Mouse (Mus musculus) cerebellum, postnatal 25 days (tissue): ENCODE results near the gene Itgb7.
A peak's percentile ranks its signal among the peaks of the same experiment; 100 is the strongest.

ENCODE experiments used
- DNase-seq, 2 experiments: peaks; one replicate each; pipeline ENCODE4 v3.0.0; 2021; ENCODE audit warnings: mixed read lengths in 2 of 2

Itgb7 gene

DNA sequence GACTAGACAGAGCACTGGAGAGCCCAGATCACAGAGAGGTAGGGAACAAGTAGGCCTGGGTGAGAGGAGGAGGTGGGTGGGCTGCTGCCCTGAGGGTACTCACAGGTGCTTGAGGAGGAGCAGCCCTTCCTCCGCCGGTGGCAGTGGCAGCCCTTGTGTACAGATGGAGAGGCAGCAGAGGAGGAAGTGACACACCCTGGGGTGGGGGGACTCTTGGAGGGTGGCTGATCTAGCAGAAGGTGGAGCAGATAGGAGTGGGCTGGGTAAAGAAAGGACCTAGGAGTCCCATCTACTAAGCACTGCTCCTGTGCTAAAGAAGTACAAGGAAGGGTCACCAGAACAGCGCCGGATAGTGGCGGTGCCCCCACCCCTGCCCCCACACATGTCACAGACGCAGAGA, at the start of gene Itgb7:
Itgb7 (minus strand) TSS at position 197 of the 400 bp plus-strand sequence.
- DNase-seq = no peak

DNA sequence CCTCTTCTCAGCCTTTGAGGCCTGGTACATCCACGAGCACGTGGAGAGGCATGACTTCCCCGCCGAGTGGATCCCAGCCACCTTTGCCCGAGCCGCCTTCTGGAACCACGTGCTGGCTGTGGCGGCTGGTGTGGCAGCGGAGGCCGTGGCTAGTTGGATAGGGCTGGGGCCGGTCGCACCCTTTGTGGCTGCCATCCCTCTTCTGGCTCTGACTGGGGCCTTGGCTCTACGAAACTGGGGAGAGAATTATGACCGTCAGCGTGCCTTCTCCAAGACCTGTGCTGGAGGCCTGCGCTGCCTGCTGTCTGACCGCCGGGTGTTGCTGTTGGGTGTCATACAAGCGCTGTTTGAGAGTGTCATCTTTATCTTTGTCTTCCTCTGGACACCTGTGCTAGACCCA, 48.9 kb upstream of the Itgb7 start:
- peak; percentile 11 to 20 for DNase-seq

DNA sequence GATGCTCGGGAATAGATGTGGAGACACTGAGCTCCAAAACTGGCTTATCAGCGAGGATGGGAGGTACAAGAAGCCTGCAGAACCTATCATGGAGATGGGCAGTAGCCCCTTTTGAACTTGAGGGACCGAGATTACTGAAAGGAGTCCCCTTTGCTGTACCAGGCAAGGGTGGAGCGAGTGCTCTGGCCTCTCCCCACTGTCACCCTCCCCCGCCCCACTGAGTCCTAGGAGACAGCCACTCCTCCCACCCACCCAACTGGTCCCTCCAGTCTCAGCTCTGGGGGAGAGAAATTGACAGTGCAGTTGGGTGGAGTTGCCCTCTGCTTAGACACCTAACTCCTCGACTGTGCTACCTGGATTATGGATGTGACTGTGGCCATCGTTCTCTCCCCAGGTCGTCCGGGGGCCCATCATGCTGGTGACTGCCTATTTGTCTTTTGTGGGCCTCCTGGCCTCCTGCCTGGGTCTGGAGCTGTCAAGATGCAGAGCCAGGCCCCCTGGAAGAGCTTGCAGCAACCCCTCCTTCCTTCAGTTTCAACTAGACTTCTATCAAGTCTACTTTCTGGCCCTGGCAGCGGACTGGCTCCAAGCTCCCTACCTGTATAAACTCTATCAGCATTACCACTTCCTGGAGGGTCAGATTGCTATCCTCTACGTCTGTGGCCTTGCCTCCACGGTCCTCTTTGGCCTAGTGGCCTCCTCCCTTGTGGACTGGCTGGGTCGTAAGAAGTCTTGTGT, 48.2 kb upstream of the Itgb7 start:
- peak in 1 of 2 experiments; percentile 31 for DNase-seq

DNA sequence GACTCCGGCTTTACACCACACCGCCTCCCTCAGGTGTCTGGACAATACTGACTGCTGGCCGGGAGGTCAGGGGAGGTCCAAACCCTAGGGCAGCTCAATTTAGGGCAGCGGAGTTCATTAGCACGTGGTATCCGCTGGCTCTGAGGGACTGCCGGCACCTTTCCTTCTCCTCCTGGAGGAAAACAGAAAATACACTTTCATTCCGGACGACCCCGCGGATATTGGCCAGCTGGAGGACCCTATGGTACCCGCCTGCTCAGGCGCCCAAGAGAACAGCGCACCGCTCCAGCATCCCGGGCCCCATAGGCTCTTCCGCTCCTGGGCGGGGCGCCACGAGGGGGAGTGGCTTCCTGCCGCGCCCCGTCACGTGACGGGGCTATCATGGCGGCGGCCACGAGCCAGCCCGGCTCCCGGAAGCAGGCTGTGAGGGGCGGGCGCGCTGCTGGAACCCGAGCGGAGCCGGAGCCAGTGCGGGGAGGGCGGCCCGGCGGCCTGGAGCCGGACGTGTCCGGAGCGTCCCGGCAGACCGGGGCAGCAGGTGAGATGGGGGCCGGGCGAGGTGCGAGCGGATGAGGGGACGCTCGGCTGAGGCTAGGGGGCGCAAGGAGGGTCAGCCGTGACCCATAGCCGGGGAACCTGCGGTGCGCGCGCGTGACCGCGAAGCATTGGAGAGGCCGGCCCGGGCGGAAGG, 47.5 kb upstream of the Itgb7 start, which contains the start of gene Mfsd5:
Mfsd5 (plus strand) TSS at position 363 of the 691 bp plus-strand sequence.
- peak; percentile 92 to 98 for DNase-seq

DNA sequence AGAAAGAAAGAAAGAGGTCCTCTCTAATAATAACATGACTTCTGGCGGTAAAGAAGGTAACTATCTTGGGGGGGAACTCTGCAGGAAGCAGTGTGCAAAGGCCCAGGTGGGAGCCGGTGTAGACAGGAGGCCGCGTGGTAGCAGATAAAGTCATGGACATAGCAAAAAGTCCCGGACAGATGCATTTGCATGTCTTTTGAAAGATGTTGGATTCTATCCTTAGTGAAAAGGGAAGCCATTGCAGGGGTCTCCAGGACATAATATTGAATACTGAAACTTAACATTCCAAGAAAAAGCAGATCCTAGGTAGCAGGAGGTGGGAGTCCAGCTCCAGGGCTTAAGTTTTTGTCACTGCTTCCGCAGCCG, 47.0 kb upstream of the Itgb7 start:
- no peak for DNase-seq

DNA sequence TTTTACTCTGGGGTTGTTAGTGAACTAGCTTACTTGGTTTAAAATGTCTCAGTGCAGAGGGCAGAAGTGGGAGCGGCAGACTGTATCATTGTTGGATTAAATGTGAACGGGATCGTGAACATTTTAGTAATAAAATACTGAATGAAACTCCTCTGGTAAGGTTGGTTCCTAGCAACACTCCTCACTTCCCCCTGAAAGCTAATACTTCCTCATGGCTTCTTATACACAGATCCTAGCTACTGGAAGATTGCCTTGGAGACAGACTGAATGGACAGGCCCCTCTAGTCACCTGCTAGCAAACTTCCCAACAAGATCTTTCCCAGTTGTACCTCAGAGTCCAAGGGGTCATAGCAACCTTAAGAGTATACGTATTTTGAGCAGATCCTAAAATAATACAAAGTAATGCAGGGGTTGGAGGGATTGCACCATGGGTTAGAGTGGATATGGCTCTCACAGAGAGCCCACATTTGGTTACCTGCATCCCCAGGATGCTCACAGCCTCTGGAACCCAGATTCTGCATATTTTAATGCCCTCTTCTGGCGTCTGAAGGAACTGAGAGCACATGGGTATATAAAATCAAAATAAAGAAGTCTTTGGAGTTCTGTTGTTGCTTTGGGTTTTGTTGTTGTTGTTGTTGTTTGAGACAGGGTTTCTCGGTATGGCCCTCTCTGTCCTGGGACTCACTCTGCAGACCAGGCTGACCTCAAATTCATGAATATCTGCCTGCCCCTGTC, 42.4 kb upstream of the Itgb7 start:
- no peak for DNase-seq

DNA sequence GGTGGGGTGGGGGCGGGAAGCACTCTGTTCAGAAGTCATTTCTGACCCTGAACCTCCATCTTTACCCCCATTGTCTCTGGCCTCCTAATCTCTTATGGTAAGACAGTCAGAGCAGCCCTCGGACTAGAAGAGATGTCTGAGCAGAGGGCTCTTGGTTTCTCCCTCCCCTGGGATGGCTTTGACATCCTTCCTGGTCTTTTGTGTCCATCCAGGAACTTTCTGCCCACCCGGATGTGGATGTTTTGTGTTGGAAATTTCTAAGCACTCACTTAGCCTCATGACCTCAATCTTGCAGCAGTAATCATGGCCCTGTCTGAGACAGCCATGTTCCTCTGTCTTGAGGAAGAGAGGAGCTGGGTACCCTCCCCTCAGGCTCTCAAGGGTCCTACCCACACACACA, 39.7 kb upstream of the Itgb7 start:
- no peak for DNase-seq

DNA sequence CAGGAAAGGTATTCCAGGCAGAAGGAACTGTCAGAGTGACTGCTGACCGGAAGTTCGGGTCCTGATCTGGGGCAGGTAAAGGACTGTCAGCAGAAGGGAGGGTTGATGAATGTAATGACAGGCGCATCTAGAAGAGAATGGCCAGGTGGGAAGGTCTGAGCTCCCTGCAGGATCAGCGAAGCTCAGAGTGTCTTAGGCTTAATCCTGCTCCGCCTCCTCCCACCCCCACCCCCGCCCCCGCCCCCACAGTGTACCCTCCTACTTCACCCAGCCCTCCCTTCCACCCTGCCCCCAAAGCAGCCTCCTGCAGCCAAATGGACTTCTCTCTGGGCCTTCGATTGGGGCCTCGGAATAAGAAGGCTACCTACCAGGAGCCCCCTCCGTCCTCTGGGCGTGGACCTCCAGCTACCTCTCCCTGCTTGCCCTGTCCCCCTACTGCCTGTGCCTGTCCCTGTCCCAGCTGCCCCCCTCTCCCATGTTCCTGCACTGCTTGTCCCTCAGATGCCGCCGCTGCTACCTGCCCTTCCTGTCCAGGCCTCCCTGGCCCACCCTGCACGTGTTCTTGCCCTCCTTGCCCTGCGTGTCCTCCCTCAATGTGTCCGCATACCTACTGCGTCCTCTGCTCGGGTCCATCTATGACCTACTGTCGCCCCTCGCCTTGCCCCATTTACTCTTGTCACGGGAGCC, 38.7 kb upstream of the Itgb7 start, which contains the start of gene Gm9918:
Gm9918 (plus strand) TSS at position 290 of the 687 bp plus-strand sequence.
- DNase-seq = no peak

DNA sequence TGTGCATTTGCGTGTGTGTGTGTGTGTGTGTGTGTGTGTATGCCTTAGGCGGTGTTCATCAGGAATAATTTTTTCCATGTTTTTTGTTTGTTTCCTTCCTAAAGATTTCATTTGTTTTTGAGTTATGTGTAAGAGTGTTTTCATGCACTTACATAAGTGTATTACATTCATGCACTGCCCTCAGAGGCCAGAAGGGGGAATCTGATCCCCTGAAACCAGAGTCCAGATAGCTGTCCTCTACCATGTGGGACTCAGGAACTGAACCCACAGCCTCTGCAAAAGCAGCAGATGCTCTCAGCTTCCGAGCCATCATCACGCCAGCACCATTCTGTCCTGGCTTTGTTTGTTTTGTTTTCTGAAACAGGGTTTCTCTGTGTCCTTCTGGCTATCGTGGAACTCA, 33.8 kb upstream of the Itgb7 start:
- no peak for DNase-seq

DNA sequence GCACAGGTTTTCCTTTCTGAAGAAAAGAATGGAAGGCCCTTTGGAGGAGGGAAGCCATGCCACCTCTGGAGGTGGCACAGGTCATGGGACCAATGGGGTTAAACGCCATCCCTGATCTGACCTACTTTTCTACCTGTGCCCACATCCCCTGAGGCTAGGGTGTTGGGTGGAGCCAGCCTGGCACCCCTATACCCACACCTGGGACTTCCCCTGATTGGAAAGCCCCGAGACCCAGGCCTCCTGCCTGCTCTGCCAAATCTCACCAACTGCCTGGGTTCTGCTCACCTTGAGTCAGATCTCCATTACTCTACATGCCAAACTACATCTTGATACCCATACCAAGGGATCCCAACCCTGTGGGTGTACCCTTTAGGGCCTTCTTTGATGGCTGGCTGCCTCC, 31.3 kb upstream of the Itgb7 start:
- no peak for DNase-seq

DNA sequence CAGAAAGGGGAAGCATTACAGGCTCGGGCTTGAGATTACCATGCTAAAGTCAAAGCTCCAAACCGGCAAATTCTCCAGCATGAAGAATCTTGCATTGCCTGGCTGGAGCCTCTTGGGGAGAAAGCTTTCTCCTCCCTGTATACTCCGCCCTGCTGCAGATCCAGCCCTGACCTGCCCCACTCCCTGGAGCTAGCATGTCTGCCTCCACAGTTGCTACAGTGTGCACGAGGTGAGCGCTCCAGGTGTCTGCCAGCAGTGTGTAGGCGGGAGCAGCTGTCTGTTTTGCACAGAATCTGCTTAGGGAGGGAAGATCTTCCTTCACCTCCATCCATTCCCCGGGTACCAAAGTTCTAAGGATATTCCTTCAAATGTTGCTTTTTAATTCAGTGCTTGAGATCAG, 30.8 kb upstream of the Itgb7 start:
- DNase-seq = no peak

DNA sequence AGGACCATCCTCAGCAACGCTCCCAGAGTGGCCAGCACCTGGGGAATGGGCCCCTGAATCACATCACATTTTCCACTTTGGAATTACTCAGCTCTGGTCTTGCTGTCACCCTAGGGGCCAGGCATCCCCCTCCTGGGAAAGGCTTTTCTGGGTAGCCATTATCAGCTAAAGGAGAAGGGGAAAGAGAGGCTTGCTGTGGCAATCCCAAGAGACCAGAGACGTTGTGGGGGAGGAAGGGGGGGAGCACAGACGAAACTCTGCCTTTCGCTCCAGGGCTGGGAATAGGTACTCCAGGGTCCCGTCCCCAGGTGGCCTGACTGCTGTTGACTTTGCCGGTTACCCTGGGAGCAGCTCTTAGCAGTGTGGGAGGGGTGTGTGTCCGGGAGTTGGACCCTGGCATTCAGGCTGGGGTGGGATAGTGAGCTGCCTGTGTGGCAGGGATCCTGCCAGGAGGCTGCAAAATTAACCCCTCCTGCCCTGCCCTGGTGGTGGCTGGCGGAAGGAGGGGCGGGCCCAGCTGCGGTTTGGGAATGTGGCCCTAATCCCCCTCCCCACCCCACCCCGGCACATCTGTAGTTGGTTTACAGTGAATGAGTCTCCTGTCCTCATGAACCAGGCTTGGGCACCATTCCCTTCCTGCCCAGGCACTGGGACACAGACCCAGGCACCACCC, 27.0 kb upstream of the Itgb7 start:
- no peak for DNase-seq

DNA sequence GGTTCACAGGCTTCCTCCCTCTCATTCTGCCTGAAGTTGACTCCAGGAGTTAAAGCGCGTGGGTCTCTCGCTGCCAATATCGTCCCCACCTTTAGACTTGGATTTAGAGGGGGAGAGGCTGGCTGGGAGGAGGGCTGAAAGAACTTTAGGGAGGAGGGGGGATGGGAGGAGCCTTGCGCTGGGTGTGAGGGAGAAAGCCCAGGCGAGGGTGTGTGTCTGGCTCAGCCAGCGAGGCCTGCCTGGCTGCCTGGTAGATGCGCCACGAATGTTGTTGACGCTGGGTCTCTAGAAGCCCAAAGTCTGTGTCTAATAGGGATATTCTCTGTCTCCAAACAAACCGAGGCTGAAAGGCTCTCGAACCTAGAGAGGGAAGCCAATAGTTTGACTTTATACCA, 26.3 kb upstream of the Itgb7 start:
- peak; percentile 32 to 55 for DNase-seq

DNA sequence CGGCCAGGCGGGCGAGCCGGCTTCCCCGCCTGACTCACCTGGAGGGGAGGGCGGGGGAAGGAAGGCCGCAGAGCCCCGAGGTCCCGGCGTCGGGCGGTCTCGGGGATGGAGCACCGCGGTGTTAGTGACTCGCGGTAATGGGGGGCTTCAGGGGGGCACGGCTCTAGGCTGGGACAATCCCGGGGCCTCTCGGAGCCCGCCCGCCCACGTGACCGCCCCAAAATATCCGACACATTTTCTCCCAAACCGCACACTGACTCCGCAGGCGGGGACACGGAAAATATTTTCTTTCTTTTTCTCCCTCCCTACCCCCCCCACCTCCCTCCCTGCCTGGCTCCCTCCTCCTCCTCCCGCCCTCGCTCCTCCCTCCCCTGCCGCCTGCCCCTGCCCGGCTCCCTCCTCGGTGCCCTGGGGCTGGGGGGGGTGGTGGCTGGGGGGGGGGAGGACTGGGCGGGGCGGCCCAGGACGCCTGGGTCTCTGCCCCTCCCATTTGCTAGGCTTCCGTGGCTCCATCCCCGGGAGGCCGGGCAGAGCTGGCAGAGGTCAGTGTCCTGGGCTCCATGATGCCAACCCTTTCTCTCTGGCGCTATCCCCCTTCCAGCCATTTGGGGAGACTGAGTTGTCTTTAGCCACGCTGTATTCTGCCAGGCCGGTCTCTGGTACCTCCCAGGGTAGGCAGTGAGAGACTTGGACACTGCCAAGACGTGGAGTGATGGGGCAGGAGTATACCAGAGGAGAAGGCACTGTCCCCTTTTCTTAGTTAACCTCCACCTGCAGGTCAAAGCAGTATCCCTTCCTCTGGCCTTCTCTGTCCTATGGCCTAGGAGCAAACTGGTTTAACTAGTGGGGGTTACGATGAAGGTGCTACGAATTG, 25.7 kb upstream of the Itgb7 start, which contains the start of gene Rarg:
Rarg (minus strand) TSS at position 316 of the 874 bp plus-strand sequence.
- DNase-seq = peak; percentile 68 to 69

DNA sequence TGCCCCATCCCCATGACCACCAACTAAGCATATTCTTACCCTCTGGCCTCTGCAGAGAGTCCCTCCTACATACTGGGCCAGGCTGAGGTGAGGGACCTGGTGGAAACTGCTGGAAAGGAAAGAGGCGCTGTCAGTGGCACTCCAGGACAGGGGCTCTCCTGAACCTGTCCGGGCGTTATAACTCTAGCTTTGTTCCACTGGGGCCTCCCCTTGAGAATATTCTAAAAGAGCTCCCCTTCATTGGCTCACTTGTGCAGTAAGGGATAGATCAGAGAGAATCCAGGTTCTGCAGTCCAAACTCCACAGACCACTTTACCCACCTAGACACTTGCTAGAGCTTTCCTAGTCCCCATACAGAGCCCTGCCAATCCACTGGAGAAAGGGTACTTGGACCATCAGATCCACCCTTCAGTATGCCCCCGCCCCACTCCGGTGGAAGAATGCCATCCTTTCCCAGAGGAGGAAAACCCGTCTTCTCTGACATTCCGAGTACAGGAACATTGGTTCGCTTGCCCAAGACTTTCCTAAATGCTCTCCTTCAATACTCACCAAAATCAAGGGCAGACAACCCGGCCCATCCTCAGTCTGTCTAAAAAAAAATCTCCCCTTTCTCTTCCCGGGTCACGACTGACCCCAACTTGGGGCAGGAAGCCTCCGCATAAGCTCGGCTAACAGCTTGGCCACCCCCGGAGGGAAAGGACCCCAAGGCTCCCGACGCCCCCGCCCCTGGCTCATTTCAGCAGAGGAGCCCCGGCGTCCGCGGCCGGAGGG, 24.9 kb upstream of the Itgb7 start:
- peak in 1 of 2 experiments; percentile 37 for DNase-seq

DNA sequence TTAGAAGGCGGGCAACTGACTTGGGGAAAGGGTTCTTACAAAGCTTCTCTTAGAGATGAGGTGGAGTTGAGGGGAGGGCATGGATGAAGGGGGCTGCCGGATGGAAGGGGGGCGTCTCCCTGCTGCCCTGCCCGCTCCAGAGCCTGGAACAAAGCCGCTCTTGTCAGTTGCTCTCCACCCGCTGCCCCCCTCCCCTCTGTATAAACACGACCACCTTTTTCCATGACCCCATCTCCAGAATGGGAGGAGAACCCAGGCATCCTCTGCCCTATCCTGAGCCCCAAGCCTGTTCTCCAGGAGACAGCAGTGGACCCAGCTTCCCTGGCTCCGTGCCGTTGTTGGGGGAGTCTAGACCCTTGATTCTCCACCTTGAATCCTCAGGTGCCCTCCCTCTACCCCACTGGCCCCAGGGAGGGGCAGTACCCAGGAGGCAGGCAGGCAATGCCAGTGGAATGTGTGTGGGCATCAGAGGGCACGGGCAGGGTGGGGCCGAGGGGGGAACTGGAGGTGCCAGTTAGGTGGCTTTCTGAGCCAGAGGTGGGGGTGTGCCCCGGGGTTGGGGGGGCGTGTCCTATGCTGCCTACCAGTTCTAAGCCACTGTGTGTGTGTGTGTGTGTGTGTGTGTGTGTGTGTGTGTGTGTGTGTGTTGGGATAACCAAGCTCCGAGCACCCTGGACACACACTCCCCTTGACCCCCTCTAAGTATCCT, 24.0 kb upstream of the Itgb7 start:
- DNase-seq = no peak

DNA sequence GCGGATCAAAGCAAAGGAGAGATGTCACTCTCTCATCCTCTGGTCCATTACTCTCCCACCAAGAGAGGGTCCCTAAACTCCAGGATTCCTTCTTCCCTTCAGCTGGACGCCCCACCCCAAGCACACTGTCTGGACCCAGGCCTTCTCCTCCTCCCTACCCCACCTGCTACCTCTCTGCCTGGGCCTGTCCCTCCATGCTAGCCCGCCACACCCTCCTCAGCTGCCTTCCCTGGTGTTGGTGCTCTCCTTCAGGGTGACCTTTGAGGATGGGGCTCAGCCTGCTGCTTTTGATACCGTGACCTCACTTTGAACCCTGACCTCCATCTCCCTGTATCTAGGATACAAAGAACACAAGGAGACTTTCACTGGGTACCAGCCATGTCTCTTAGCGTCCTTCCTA, 18.8 kb upstream of the Itgb7 start:
- no peak for DNase-seq

DNA sequence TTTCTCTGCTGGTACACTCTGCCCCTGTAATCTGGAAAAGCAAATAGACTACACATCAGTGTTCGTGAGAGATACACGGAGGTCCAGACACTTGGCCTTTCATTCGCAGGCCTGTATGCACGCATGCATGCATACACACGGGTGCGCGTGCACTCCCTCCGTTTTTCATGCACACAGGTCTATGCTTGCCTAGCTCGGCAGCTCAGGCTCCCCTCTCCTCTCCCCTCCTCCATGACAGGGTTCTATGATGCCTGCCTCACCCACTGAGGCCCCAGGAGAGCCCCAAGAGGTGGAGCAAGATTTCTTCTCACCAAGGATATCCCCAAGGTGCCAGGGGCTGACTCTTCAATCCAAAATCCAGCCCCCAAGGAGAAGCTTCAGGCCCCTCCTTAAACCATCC, 18.2 kb upstream of the Itgb7 start:
- no peak for DNase-seq

DNA sequence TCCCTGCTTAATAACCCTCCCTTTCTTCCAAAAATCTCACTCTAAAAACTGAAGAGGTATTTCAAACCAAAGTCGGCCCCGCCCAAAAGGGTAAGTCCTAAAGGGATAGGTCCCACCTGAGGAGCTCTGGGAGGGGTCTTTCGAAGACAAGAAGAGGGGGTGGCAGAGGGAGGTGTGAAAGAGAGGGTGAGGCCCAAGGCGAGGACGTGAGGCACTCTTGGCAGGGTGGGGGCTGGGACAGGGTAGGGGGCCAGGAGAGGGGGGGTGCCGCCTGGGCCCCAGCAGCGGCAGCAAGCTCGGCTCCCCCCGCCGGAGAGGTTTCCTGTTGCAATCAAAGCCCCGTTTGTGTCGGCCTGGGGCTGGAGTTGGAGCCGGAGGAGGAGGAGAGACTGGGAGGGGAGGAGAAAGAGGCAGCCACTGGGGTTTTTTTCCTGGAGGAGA, 17.5 kb upstream of the Itgb7 start:
- no peak for DNase-seq

DNA sequence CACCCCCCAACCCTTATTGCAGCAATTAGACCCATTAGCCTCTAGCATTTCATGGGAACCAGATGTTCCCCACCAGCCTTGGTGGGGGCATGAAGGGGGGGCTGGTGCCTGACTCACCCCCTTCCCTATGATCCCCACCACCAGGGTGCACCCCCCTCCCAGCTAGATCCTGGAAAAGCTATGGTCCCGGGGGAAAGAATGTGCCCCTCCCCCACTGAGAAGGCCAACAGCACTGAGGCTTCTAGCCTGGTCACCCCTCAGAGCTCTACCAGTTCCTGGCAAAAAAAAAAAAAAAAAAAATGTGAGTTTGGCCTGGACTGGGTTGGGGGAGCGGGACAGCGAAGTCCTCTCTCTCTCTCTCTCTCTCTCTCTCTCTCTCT, 17.1 kb upstream of the Itgb7 start:
- no peak for DNase-seq
